Mouse (Mus musculus) midbrain, postnatal 0 days (tissue): ENCODE results near the gene Tardbp. TPM values are rescaled to one million over a fixed set of nuclear protein-coding genes. Genes with fewer than 3 reads are reported as not detected.

Experiments used
- ATAC-seq: fragments of 200-750 bp; cut with Nextera tagmentation; 2 replicates; pipeline ENCODE4 v1.8.0; 2017; ENCODE audit warnings: moderate number of reproducible peaks, mild to moderate bottlenecking, moderate TSS enrichment, moderate library complexity; ENCODE audit not compliant: low FRiP score
- DNase-seq: peaks from one replicate; pipeline ENCODE4 v3.0.0-alpha.2; 2015; ENCODE audit warnings: low spot score
- H3K27ac ChIP-seq: fragments of 300-500 bp; sonication (generic); 2 replicates; pipeline ENCODE4 v1.5.1; 2014; ENCODE audit warnings: low read depth, mild to moderate bottlenecking, low read length, mixed read lengths
- H3K27me3 ChIP-seq: fragments of 300-500 bp; sonication (generic); 2 replicates; pipeline ENCODE4 v1.6.1; 2014; ENCODE audit warnings: low read length, control low read depth, mixed read lengths; ENCODE audit not compliant: insufficient read depth
- H3K36me3 ChIP-seq: fragments of 300-500 bp; sonication (generic); 2 replicates; pipeline ENCODE4 v1.6.1; 2014; ENCODE audit warnings: low read length, control low read depth, mixed read lengths; ENCODE audit not compliant: insufficient read depth
- H3K4me1 ChIP-seq: fragments of 300-500 bp; sonication (generic); 2 replicates; pipeline ENCODE4 v1.6.1; 2014; ENCODE audit warnings: mild to moderate bottlenecking, control low read depth, antibody characterized with exemption, low read length, mixed read lengths; ENCODE audit not compliant: insufficient read depth
- H3K4me2 ChIP-seq: fragments of 300-500 bp; sonication (generic); 2 replicates; pipeline ENCODE4 v1.6.1; 2014; ENCODE audit warnings: low read depth, mild to moderate bottlenecking, low read length, mixed read lengths; ENCODE audit not compliant: poor library complexity, severe bottlenecking
- H3K4me3 ChIP-seq: fragments of 300-500 bp; sonication (generic); 2 replicates; pipeline ENCODE4 v1.5.1; 2014; ENCODE audit warnings: low read depth, mild to moderate bottlenecking, low read length, moderate library complexity
- H3K9ac ChIP-seq: fragments of 300-500 bp; sonication (generic); replicated peaks from 2 replicates; pipeline ENCODE4 v1.6.1; 2014; ENCODE audit warnings: mild to moderate bottlenecking, low read length, moderate library complexity, mixed read lengths; ENCODE audit not compliant: poor library complexity, severe bottlenecking
- H3K9me3 ChIP-seq: fragments of 300-500 bp; sonication (generic); 2 replicates; pipeline ENCODE4 v1.6.1; 2016; ENCODE audit warnings: low read length, control low read depth
- CTCF ChIP-seq: IDR thresholded peaks from 2 replicates; pipeline ENCODE4 v1.5.1; 2016; ENCODE audit warnings: antibody characterized with exemption, mild to moderate bottlenecking
- WGBS: fragments of 180-500 bp; shearing (Covaris S2); extraction: QIAGEN DNeasy Blood & Tissue Kit; methylation state at CpG from one replicate; pipeline ENCODE4 v1.1.7; 2014; 5-methylcytosine and 5-hydroxymethylcytosine counted together
- polyA plus RNA-seq: library from polyadenylated mRNA; unstranded; fragments of >200 nt; fragmentation: Nextera tagmentation; extraction: Ambion mirVana; gene quantifications from 2 replicates; pipeline ENCODE4 v1.2.1, GENCODE M21; 2015
- total RNA-seq: library from RNA; depleted of rRNA; stranded (reverse); fragments of >200 nt; gene quantifications from 2 replicates; pipeline ENCODE4 v1.2.3, GENCODE M21; 2014

Gene Tardbp
- total and polyA plus RNA-seq, 2 experiments from 2014 or later: 94.6 to 98.7 TPM

GRCm38 (mm10) chr4:148586648-148587047 is 40.2 kb downstream of the Tardbp start:
- ATAC-seq: no peak
- no peak overlapping the region for H3K4me2 ChIP-seq
- no peak overlapping the region for H3K9ac ChIP-seq
- no peak for TF ChIP-seq CTCF
- DNase-seq: no peak
- H3K36me3 ChIP-seq: 0 out of 2 replicates have a peak, but pooled peaks cover 6% of the 10 kb centered on the region
- H3K27me3 ChIP-seq: no peaks in the 10 kb centered on the region
- H3K9me3 ChIP-seq: no peaks in the 10 kb centered on the region
- no peak overlapping the region for H3K4me3 ChIP-seq
- H3K27ac ChIP-seq: no peak overlapping the region
- H3K4me1 ChIP-seq: no peaks in the 10 kb centered on the region
- WGBS: 81% methylated on average over 9 of the region's 9 CpGs

- no peak for DNase-seq
- 86% methylated on average over 4 of the region's 4 CpGs for WGBS
- ATAC-seq: no peak
- no peak overlapping the region for H3K27ac ChIP-seq
- H3K27me3 ChIP-seq: no peaks in the 10 kb centered on the region
- no peaks in the 10 kb centered on the region for H3K4me1 ChIP-seq
- no peak overlapping the region for H3K4me2 ChIP-seq
- no peak overlapping the region for H3K4me3 ChIP-seq
- H3K9ac ChIP-seq: no peak overlapping the region
- H3K36me3 ChIP-seq: peaks cover 39% of the 10 kb centered on the region
- no peak for TF ChIP-seq CTCF
- H3K9me3 ChIP-seq: no peaks in the 10 kb centered on the region
Observed at GRCm38 (mm10) chr4:148583257-148583656, 43.6 kb downstream of the Tardbp start.

GRCm38 (mm10) chr4:148581422-148581821 is 45.4 kb downstream of the Tardbp start:
- Histone ChIP-seq H3K27me3 (no peaks in the 10 kb centered on the region), H3K4me3 (no peak overlapping the region), H3K27ac (no peak overlapping the region), H3K9me3 (no peaks in the 10 kb centered on the region), H3K4me2 (no peak overlapping the region), H3K36me3 (peaks cover 46% of the 10 kb centered on the region), H3K4me1 (no peaks in the 10 kb centered on the region), H3K9ac (no peak overlapping the region)
- no peak for ATAC-seq
- DNase-seq: no peak
- 94% methylated on average over 5 of the region's 5 CpGs for WGBS
- TF ChIP-seq CTCF: no peak

GRCm38 (mm10) chr4:148580765-148581164 is 46.1 kb downstream of the Tardbp start:
- Histone ChIP-seq H3K27me3 (no peaks in the 10 kb centered on the region), H3K9me3 (no peaks in the 10 kb centered on the region), H3K4me2 (no peak overlapping the region), H3K4me3 (no peak overlapping the region), H3K27ac (no peak overlapping the region), H3K36me3 (peaks cover 52% of the 10 kb centered on the region), H3K9ac (no peak overlapping the region), H3K4me1 (no peaks in the 10 kb centered on the region)
- no peak for DNase-seq
- no peak for ATAC-seq
- WGBS: 89% methylated on average over 9 of the region's 9 CpGs
- TF ChIP-seq CTCF: no peak

- Histone ChIP-seq H3K9ac (no peak overlapping the region), H3K4me1 (no peaks in the 10 kb centered on the region), H3K4me3 (no peak overlapping the region), H3K36me3 (peaks cover 84% of the 10 kb centered on the region), H3K27me3 (no peaks in the 10 kb centered on the region), H3K27ac (no peak overlapping the region), H3K4me2 (no peak overlapping the region), H3K9me3 (no peaks in the 10 kb centered on the region)
- WGBS: 92% methylated on average over 7 of the region's 7 CpGs
- DNase-seq (no peak), ATAC-seq (no peak)
- no peak for TF ChIP-seq CTCF
Observed at GRCm38 (mm10) chr4:148573222-148573621, 53.6 kb downstream of the Tardbp start.

- no peak overlapping the region for H3K4me2 ChIP-seq
- TF ChIP-seq CTCF: no peak
- no peaks in the 10 kb centered on the region for H3K9me3 ChIP-seq
- peaks cover 86% of the 10 kb centered on the region for H3K36me3 ChIP-seq
- no peak overlapping the region for H3K27ac ChIP-seq
- H3K4me1 ChIP-seq: no peaks in the 10 kb centered on the region
- no peak overlapping the region for H3K9ac ChIP-seq
- ATAC-seq (no peak), DNase-seq (no peak)
- WGBS: 96% methylated on average over 9 of the region's 9 CpGs
- no peaks in the 10 kb centered on the region for H3K27me3 ChIP-seq
- no peak overlapping the region for H3K4me3 ChIP-seq
Observed at GRCm38 (mm10) chr4:148570693-148571295, 56.0 kb downstream of the Tardbp start.
